Mouse (Mus musculus) layer of hippocampus, postnatal 14 days (tissue): ENCODE measurements around the gene Galm. TPM values are rescaled to one million over a fixed set of nuclear protein-coding genes. Genes with fewer than 3 reads are reported as not detected.

Experiments used
- DNase-seq, 2 experiments: peaks; one replicate each; pipeline ENCODE4 v3.0.0; 2021 to 2022; ENCODE audit warnings: low spot score in 2 of 2, mixed read lengths in 1 of 2
- total RNA-seq, 2 experiments: library from RNA; stranded (reverse); gene quantifications; 2 replicates each; pipeline ENCODE4 v1.2.3; 2021

The Galm gene
- total RNA-seq, 2 experiments from 2014 or later: 4.0 to 5.0 TPM

DNA sequence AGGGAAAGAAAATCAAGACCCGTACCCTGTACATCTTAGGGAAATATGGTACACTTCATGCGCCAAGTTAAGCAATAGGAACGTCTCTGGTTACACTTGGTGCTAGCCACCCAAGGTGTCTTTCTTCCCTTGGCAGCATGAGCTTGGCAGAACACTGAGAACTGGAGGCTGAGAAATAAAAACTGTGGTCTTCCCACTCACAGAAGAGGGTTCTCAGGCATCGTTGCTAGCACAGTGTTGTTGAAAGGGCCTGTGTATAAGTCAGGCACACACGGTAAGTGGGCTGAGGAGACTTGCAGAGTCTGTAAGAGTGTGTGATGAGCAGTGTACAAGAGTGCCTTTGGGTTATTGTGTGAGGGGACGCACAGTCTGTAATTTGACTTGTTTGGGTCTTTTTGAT lies 1.1 kb upstream of the Galm start:
- DNase-seq: no peak

GRCm38 (mm10) chr17:80128476-80128990 lies 1.3 kb downstream of the Galm start:
- no peak for DNase-seq

DNA sequence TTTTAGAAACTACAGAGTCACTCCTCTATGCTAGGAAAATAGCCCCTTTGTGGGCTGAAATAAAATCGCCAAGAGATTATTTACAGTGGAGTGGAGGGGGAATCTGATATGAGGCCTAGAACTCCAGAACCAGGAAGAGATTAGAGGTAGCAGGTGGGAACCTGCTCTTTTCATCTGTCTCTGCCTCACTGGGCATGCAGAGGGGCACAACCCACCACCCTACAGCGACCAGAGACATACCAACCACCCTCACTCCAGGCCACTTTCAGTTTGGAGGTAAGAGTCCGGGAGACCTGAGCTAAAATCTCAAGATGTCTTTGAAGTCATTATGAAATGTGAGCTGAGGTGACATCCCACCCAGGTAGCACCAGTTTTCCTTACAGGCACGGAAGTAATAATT lies 2.1 kb downstream of the Galm start:
- no peak for DNase-seq

- DNase-seq: no peak
Measured at GRCm38 (mm10) chr17:80130718-80131430, 3.6 kb downstream of the Galm start.

DNA sequence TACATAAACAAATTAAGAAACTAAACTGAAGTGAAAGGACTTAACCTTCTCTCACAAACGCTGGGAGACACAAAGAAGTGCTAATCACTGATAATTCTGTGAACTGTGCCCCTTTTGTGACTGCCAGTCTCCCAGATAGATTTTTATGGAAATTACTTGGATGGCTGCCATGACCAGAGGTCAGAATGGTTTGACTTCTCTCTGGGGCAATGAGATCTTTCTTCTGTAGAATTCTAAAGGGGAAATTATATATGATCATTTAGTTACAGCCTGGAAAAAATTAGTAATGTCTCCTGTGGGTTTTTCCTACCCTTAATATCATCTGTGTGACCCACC lies 4.1 kb downstream of the Galm start:
- DNase-seq: no peak

DNA sequence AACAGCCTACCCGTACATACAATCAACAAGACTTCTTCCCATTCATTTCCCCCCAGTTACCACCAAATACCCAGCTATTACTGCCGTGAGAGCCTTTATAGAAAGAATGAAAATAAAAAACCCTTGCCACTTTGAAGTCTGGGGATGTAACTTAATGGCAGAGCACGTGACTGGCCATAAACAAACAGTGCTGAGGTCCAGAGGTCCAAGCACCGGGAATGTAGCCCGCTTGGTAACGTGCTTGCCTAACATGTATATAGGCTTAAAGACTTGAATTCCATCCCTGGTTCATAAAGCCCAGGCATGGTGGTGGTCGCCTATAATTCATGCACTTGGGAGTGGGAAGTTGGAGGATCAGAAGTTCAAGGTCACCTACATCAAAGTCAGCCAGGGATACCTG lies 4.6 kb downstream of the Galm start:
- DNase-seq: no peak

- DNase-seq: no peak
Measured at GRCm38 (mm10) chr17:80132502-80132901, 5.2 kb downstream of the Galm start.

GRCm38 (mm10) chr17:80138434-80139162 lies 11.3 kb downstream of the Galm start:
- no peak for DNase-seq

DNA sequence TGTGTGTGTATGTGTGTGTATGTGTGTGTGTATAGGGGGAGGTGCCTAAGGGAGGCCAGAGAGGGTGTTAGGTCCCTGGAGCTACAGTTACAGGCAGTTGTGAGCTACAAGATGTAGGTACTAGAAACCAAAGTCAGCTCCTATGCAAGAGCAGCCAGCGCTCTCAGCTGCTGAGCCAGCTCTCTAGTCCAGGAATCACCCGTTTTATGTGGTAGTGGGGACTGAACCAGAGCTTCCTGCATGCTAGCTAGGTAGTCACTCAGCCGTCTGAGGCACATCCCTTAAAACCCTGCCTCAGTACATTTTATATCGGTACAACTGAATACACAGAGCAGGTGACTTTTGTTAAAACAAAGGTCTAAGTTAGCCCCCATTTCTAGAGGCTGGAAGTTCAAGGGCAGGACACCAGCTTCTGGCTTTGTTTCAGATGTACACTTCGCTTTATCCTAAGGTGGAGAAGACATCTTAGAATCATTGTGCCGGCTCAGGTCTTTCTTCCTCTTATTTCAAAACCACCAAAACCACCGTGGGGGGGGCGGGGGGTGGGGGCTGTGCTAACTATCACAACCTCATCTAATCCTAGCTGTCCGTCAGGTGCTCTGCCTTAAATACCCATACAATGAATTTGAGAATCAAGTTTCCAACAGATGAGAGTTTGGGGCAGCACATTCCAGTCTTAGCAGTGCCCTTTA lies 12.6 kb downstream of the Galm start:
- no peak for DNase-seq

GRCm38 (mm10) chr17:80143478-80144232 lies 16.4 kb downstream of the Galm start:
- no peak for DNase-seq

- no peak for DNase-seq
Measured at GRCm38 (mm10) chr17:80145210-80145609, 17.9 kb downstream of the Galm start.

- DNase-seq: no peak
Measured at GRCm38 (mm10) chr17:80145771-80146170, 18.5 kb downstream of the Galm start.

DNA sequence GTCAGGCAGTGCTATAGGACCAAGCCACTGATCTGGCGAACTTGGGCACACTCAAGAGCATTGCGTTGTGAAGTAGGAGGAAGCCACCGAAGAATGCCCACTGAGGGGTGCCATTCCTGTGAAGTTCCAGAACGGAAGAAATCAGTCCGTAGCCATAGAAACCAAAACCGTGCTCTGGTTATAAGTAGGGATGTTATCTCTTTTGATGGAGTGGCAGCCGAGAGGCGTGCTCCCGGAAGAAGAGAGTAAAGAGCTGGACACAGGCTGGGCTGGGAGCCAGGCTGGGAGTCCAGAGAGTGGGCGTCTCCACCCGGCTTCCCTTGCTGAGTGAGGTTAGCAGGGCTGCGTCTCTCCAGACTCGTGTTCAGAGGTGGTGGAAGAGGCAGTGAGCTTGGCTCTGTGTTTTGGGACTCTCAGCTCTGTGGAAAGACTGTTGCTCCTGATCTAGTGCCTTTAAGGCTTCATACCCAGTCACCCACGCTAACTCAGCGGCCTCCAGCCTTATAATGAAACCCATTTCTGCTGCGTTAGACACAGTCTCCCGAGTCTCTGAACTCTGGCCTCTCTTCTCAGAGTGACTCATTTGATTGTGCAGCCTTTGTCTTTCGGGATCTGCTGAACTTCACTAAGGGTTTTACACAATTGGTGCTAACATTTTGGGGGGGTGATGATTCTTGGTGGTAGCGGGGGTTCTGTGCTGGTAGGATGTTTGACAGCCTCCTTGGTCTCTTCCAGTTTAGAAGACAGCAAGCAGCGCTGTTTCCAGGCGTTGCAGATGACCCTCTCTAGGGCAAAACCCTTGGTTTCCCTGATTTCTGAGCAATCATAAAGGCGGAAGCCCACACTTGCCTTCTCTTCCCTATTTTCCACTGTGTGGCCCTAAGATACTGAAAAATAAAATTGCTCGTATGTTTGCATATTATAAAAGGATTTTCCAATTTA lies 21.1 kb downstream of the Galm start:
- peak; percentile 38 to 50 for DNase-seq

GRCm38 (mm10) chr17:80148995-80149388 lies 21.7 kb downstream of the Galm start:
- DNase-seq: no peak

DNA sequence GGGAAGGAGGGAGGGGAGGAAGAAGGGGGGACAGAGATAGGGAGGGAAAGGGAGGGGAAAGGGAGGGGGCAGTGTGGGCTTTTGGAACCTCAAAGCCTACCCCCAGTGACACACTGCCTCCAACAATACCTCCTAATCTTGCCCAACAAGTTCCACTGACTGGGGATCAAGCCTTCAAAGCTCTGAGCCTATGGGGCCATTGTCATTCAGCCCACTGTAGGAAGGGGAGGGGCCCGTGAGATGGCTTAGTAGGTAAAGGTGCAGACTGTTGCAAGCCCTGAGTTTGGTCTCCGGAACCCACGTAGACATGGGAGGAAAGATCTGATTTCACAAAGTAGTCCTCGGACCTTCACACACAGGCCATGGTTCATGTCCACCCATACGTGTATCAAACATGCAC lies 24.1 kb downstream of the Galm start:
- no peak for DNase-seq

- no peak for DNase-seq
Measured at GRCm38 (mm10) chr17:80152767-80153630, 25.7 kb downstream of the Galm start.

- no peak for DNase-seq
Measured at GRCm38 (mm10) chr17:80153631-80154030, 26.4 kb downstream of the Galm start.

DNA sequence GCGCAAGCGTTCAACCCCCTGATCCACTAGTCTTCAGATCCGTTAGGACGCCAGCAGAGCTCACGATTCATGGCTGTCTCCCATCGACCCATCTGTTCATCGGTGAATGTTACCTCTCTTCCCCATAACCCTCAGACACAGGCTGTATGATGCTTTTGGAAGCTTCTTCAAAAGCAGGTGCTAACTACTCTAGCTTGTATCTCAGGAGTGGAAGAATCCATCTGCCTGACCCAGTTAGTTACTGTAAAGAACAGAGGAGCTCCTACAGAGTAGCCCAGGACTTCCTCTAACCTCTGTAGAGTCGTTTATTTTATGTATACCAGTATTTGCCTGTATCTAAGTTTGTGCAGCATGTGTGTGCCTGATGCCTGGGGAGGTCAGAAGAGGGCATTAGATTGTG lies 29.6 kb downstream of the Galm start:
- DNase-seq: no peak

- no peak for DNase-seq
Measured at GRCm38 (mm10) chr17:80157489-80157888, 30.2 kb downstream of the Galm start.
